Mouse (Mus musculus): Measurements from ENCODE around the gene Rab14.
A peak's percentile ranks its signal among the peaks of the same experiment; 100 is the strongest.

Gene Rab14

GRCm38 (mm10) chr2:35199971-35200897 lies 686 bp downstream of the Rab14 start:
- peak; percentile 29 for DNase-seq (ENCODE audit: low spot score)

- no peak for DNase-seq (ENCODE audit: low spot score)
Observed at GRCm38 (mm10) chr2:35199541-35199940, 1.4 kb downstream of the Rab14 start.

- DNase-seq (ENCODE audit: low spot score) = no peak
Observed at GRCm38 (mm10) chr2:35195626-35196544, 5.0 kb downstream of the Rab14 start.

DNA sequence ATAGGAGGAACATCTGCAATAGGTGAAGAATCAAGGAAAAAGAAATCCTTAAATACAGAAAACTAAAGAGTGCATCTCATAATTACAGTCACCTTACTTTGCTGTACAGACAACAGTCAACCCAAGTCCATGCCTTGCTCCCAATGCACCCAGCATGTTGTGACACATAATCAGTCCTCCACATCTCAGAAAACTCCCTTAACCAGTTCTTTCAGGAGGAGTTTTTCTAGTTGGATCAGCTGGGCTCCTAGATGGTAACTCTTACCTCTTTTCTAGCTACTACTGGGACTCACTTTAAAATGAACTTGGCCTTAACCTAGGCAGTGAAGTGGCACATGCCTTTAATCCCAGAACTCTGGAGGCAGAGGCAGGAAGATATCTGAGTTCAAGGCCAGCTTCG lies 6.9 kb downstream of the Rab14 start:
- DNase-seq (ENCODE audit: low spot score) = no peak

DNA sequence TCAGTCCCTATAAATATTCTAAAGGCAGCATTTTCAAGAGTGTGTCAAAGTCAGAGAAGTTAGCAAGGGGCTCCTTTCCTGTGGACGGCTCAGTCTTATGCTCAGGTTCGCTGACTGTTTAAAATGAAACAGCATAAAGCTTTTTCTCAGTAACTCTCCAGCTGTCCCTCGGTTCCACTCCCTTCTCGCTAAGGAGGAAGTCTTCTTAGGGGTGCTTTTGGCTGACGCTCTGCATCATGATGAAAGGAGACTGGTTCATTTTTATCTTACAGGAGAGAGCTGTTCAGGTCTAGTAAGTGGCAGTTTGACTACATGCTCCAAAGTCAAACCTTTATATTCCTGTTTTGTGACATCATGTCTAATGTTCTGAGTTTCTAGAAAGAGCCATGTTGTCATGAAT lies 12.0 kb downstream of the Rab14 start:
- no peak for DNase-seq (ENCODE audit: low spot score)

- no peak for DNase-seq (ENCODE audit: low spot score)
Observed at GRCm38 (mm10) chr2:35183115-35183673, 17.7 kb downstream of the Rab14 start.

GRCm38 (mm10) chr2:35178153-35178552 lies 22.8 kb downstream of the Rab14 start:
- no peak for DNase-seq (ENCODE audit: low spot score)

DNA sequence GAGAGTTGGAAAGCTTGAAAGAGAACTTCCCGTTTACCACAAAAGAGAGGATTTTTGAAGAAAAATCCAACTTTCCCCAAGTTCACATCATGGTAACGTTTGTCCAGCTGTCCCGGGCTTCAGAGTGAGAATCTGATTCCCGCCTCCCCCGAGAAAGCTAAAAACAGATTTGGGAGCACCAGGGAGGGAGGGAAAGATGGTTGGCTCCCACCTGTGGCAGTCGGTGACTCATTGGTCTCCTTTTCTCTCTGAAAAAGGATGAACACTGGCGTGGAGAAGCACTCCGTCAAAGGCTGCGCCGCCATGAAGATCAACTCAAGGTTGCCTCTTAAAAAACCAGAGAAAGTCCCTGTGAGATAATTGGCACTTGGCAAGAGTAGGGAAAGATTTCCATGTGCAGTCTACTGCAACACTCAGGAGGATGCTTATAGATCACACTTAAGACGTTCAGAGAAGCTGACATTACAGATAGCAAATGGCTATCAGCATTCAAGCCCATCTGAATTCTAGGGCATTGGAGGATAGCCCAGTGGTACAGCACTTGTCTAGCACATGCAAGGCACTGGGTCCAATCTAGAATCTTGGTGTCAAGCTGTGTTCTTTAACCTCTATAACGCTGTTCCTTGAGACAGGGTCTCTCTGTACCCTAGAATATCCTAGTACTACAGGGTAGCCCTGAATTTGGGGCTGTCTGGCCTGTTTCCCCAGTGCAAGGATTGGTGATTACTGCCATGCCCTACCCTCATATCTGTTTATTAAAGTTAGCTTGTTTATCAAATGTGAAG lies 25.4 kb downstream of the Rab14 start:
- no peak for DNase-seq (ENCODE audit: low spot score)

DNA sequence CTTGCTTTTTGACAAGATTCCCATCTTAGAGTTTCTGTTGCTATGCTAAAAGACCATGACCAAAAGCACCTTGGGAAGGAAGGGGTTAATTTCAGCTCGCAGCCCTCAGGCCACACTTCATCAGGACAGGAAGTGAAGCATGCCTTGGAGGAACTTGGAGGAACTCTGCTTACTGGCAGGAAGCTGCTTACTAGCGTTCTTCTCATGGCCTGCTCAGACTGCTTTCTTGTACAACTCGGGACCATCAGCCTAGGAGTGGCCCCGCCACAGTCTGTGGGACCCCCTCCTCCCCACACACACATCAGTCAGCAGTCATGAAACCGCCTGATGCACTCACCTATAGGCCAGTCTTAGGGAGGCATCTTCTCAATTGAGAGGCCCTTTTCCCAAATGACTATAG lies 26.8 kb downstream of the Rab14 start:
- no peak for DNase-seq (ENCODE audit: low spot score)

GRCm38 (mm10) chr2:35173666-35174065 lies 27.3 kb downstream of the Rab14 start:
- no peak for DNase-seq (ENCODE audit: low spot score)

DNA sequence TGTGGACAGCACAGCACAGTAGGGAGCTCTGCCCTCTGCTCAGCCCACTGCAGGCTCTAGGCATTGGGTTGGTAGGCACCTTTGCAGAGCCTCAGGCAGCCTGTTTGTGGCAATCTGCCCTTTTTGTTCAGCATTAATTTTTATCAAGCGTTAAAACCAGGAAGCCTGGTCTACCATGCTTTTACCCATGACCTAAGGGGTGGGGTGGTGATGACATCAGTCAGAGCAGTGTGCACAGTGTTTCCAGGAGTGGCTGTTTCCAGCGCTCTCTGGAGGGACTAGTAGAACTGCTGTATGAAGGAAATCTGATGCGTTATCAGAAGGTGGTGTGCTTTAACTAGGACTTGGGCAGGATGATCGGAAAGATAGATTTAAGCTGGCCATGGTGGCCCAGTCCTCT lies 28.7 kb downstream of the Rab14 start:
- no peak for DNase-seq (ENCODE audit: low spot score)

DNA sequence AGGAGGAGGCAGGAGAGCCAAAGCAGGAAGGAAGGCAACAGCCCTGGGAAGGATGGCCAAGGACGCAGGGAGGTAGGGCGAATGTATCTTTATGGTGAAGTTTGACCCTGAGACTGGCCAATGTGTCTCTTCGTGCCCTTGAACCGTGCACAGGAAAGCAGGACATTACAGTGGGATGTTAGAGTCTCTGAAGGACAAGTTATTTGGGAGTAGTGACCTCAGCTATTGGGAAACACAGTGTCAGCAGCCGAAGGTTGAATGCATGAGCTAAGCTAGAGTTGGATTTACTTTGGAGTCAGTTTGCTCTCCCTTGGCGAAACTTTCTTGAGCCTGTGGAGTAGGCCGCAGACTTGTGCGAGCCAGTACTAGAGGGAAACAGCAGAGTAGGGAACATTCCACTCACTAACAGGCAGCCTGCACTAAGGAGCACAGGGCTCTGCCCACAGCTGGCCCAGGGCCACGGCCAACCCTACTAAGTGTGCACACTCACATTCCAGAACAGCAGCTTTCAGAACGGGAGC lies 29.5 kb downstream of the Rab14 start:
- DNase-seq (ENCODE audit: low spot score) = no peak

DNA sequence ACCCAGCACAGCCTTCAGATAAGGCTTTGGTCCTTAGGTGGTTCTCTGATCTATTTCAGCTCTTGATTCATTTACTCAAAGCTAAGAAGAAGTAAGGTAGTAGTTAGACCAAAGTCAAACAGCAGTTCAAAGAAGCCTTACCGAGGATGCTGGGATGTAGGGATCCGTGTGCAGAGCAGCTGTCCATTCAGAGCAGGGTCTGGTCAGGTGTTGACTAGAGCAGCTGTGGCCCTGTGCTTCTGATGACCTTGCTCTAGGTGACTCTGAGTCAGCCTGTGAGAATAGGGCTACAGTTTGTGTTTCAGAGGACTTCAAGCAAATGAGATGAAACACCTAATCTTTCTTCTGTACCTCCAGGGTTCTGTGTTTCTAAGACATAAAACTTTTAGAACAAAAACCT lies 31.5 kb downstream of the Rab14 start:
- no peak for DNase-seq (ENCODE audit: low spot score)

- no peak for DNase-seq (ENCODE audit: low spot score)
Observed at GRCm38 (mm10) chr2:35166816-35167215, 34.1 kb downstream of the Rab14 start.

- no peak for DNase-seq (ENCODE audit: low spot score)
Observed at GRCm38 (mm10) chr2:35165416-35165815, 35.5 kb downstream of the Rab14 start.

DNA sequence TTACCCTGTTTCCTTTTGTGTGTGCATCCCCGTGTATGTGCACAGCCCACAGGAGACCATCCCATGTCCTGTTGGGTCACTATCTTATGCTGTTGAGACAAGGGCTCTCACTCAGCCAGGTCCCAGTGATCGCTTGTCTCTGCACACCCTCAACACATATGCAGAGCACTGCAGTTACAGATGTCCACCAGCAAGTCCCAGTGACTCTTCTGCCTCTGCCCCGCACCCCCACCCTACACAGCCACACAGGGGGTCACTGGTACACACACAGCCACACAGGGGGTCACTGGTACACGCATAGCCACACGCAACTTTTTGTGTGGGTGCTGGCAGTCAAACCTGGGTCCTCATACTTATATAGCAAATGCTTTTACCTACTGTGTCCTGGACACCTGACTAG lies 37.5 kb downstream of the Rab14 start:
- no peak for DNase-seq (ENCODE audit: low spot score)

GRCm38 (mm10) chr2:35161846-35162488 lies 39.0 kb downstream of the Rab14 start:
- DNase-seq (ENCODE audit: low spot score) = no peak

DNA sequence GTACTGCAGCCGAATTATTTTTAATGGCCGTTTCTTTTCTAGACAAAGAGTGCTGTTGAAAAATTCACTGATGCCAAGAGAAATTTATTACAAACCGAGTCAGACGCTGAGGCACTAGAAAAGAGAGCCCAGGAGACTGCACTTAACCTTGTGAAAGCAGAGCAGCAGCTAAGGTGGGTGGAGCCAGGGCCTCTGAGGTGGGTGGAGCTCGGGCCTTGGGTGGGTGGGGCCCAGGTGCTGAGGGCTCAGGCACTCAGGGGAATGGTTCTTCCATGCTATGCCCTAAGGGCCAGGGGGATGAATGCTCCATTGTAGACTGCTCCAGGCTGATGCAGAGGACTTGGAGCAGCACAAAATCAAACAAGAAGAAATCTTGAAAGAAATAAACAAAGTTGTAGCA lies 40.7 kb downstream of the Rab14 start:
- DNase-seq (ENCODE audit: low spot score) = no peak

- DNase-seq (ENCODE audit: low spot score) = no peak
Observed at GRCm38 (mm10) chr2:35158358-35158757, 42.6 kb downstream of the Rab14 start.

DNA sequence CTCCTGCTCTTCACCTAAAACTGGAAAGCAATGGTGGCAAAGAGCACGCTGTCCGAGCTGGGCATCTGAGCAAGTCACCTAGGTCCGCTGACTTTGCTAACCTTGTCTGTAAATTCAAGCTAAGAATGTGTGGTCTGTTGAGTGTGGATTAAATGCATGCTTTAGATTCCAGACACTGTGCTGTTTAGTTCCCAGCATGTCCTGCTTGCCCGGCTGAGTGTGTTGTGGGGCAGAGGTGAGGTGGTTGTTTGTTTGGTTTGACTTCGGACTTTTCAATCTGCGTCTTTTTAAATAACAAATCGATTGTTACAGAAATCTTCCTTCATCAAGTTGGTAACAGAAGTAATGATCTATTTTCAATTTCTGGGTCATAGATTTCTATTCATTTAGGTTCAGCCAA lies 43.1 kb downstream of the Rab14 start:
- DNase-seq (ENCODE audit: low spot score) = no peak

DNA sequence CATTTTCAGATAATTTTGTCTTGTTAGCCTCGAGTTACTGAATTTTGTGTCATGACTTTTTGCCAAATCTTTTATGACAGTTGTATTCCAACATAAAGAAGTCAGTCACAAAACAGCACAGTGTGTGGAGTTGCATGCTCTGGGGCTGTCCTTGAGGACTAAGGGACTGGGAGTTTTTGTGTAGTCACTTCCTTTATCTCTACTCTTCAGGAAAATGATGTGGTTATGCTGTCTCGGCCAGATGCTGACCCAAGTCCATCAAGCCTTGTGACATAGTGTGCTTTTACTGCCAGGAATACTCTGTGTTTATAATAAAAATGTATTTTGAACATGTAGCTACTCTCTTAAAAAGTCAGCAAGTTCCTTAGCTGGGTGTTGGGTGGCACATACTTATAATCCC lies 43.9 kb downstream of the Rab14 start:
- DNase-seq (ENCODE audit: low spot score) = no peak

Data from urinary bladder, postnatal 25 days (tissue).